Comparison of ENCODE assay signal across 8 mouse cellular contexts in genomic region chr9:72641093-72641680, GRCm38 (mm10). TPM values are rescaled to one million over a fixed set of nuclear protein-coding genes. Genes with fewer than 3 reads are reported as not detected.
A peak's percentile ranks its signal among the peaks of the same experiment; 100 is the strongest.
DNase-seq lines count a peak whose midpoint lies in the region; ATAC-seq and TF ChIP-seq lines count a peak whose summit lies in the region.

No protein-coding gene starts in this region.

- no peak for TF ChIP-seq CTCF in gastrocnemius, adult 2 months (IDR thresholded peaks at IDR 0.05)
- TF ChIP-seq CTCF in kidney, postnatal 0 days (IDR thresholded peaks at IDR 0.05; ENCODE audit: low read depth): no peak

- H3K9me3 ChIP-seq in kidney, postnatal 0 days (replicated peaks; ENCODE audit: low read length): no peaks in the 10 kb centered on the region

- intact Hi-C loops in gastrocnemius, adult 2 months (cut with DNase I): loop anchor here (2.0 kb wide), 1 partner anchor 22 kb away; the partner anchor contains the start of gene Nedd4
- intact Hi-C loops in gastrocnemius, postnatal 36 days (cut with DNase I): loop anchor here (2.0 kb wide), 1 partner anchor 22 kb away; the partner anchor contains the start of gene Nedd4
- intact Hi-C loops in gastrocnemius, postnatal 14 days (cut with DNase I; ENCODE audit: low total_unique reads): no loop called here

- peaks cover 19% of the 10 kb centered on the region for H3K4me1 ChIP-seq in kidney, postnatal 0 days (replicated peaks; ENCODE audit: insufficient read depth, low read length)

- no peaks in the 10 kb centered on the region for H3K36me3 ChIP-seq in kidney, postnatal 0 days (ENCODE audit: insufficient read depth, low read length)

- H3K9ac ChIP-seq in kidney, postnatal 0 days (ENCODE audit: low read depth, low read length): no peak overlapping the region

- 37% methylated on average over 6 of the region's 6 CpGs for WGBS in kidney, postnatal 0 days

- peak overlapping the region; percentile 54 for H3K4me2 ChIP-seq in kidney, postnatal 0 days (ENCODE audit: low read length)

- DNase-seq in gastrocnemius, adult 2 months: peak; percentile 82
- no peak for DNase-seq in gastrocnemius, postnatal 36 days
- DNase-seq in gastrocnemius, postnatal 14 days: peak; percentile 27
- DNase-seq in kidney, postnatal 0 days (ENCODE audit: low spot score): peak; percentile 43
- DNase-seq in neural tube, embryonic 10.5 days (ENCODE audit: extremely low spot score, low spot score): peak; percentile 19
- DNase-seq in urinary bladder, adult 2 months (ENCODE audit: low spot score): no peak
- DNase-seq in urinary bladder, postnatal 36 days (ENCODE audit: low spot score in 2 of 2): no peak

- no peaks in the 10 kb centered on the region for H3K27me3 ChIP-seq in kidney, postnatal 0 days (ENCODE audit: insufficient read depth, low read length)

- H3K4me3 ChIP-seq in gastrocnemius, adult 2 months: peak overlapping the region; percentile 68
- no peak overlapping the region for H3K4me3 ChIP-seq in kidney, postnatal 0 days (replicated peaks; ENCODE audit: low read depth, low read length)

- no peak for ATAC-seq in kidney, postnatal 0 days (replicated peaks; ENCODE audit: low FRiP score, low read depth)
- ATAC-seq in frontal cortex, adult (ENCODE audit: low TSS enrichment): no peak

- peak overlapping the region; percentile 98 for H3K27ac ChIP-seq in gastrocnemius, adult 2 months
- H3K27ac ChIP-seq in kidney, postnatal 0 days: peak overlapping the region; percentile 99

RNA-seq across cellular contexts. Expression of gene Nedd4, which starts 21.0 kb away (rescaled TPM):
- total RNA-seq in gastrocnemius, adult 2 months (2021): 100 to 1,000 TPM; 273 to 325 TPM
- total RNA-seq in gastrocnemius, postnatal 36 days (2021): 100 to 1,000 TPM; 250 to 283 TPM
- 100 to 1,000 TPM; 388 to 415 TPM for total RNA-seq in gastrocnemius, postnatal 14 days (2021)
- 377 and 437 TPM in 2 replicates for polyA plus RNA-seq in kidney, postnatal 0 days (2015; fragmentation: Nextera tagmentation; extraction: Ambion mirVana)
- 389 and 506 TPM in 2 replicates for polyA plus RNA-seq in urinary bladder, adult 2 months (2012; rRNA removed)

Comparison
In these comparisons a context has a peak if more than half of its experiments do, and no peak if none do; other contexts are left out.
1. DNase-seq: peak in gastrocnemius, adult 2 months (single experiment), gastrocnemius, postnatal 14 days (single experiment), kidney, postnatal 0 days (single experiment) and neural tube, embryonic 10.5 days (single experiment); none in gastrocnemius, postnatal 36 days (0 of 2), urinary bladder, adult 2 months (single experiment) and urinary bladder, postnatal 36 days (0 of 2).